Mouse (Mus musculus) C2C12 (cell line): ENCODE measurements around the gene Mphosph8. TPM values are rescaled to one million over a fixed set of nuclear protein-coding genes. Genes with fewer than 3 reads are reported as not detected.

ENCODE experiments used
- H3K27me3 ChIP-seq: one replicate; pipeline ENCODE4 v1.6.1; 2011; ENCODE audit not compliant: control insufficient read depth, insufficient read depth, insufficient read length
- H3K36me3 ChIP-seq: one replicate; pipeline ENCODE4 v1.6.1; 2011; ENCODE audit not compliant: control insufficient read depth, insufficient read depth
- H3K4me3 ChIP-seq: one replicate; pipeline ENCODE4 v1.5.1; 2011; ENCODE audit warnings: mild to moderate bottlenecking, control low read depth; ENCODE audit not compliant: poor library complexity, insufficient read depth, severe bottlenecking
- H3K79me2 ChIP-seq: one replicate; pipeline ENCODE4 v1.6.1; 2011; ENCODE audit not compliant: control insufficient read depth, insufficient read depth
- H3K79me3 ChIP-seq: one replicate; pipeline ENCODE4 v1.6.1; 2011; ENCODE audit warnings: low read depth, control low read depth
- H3ac ChIP-seq: one replicate; pipeline ENCODE3; 2011; ENCODE audit warnings: low read depth; ENCODE audit not compliant: control insufficient read depth, insufficient read length
- CEBPB ChIP-seq: IDR thresholded peaks from one replicate; pipeline ENCODE4 v1.6.1; 2011; ENCODE audit warnings: low read depth, mild to moderate bottlenecking, control low read depth, moderate library complexity
- CTCF ChIP-seq: IDR thresholded peaks from one replicate; pipeline ENCODE4 v1.5.1; 2011; ENCODE audit not compliant: control insufficient read depth, insufficient read depth, insufficient read length
- FOSL1 ChIP-seq: IDR thresholded peaks from one replicate; pipeline ENCODE4 v1.8.0; 2011; ENCODE audit warnings: mild to moderate bottlenecking, low read length; ENCODE audit not compliant: poor library complexity, insufficient read depth, severe bottlenecking
- MAX ChIP-seq: IDR thresholded peaks from one replicate; pipeline ENCODE4 v1.6.1; 2011; ENCODE audit warnings: mild to moderate bottlenecking, control low read depth
- MYOD1 ChIP-seq: IDR thresholded peaks from one replicate; pipeline ENCODE4 v1.6.1; 2011; ENCODE audit warnings: low read depth; ENCODE audit not compliant: control insufficient read depth, insufficient read length
- MYOG ChIP-seq: IDR thresholded peaks from one replicate; pipeline ENCODE4 v1.6.1; 2011; ENCODE audit not compliant: control insufficient read depth, insufficient read length; ENCODE audit errors: extremely low read depth
- USF1 ChIP-seq: IDR thresholded peaks from one replicate; pipeline ENCODE4 v1.6.1; 2011; ENCODE audit warnings: low read depth, mild to moderate bottlenecking, control low read depth, moderate library complexity
- long read RNA-seq, 2 experiments: library from polyadenylated mRNA; unstranded; transcript quantifications; one replicate each; pipeline ENCODE4 v2.0.0; 2019 to 2020
- polyA plus RNA-seq: library from polyadenylated mRNA; unstranded; fragments of >200 nt; fragmentation: generic; extraction: Trizol; gene quantifications from one replicate; pipeline ENCODE4 v1.2.1, GENCODE M21; 2012; ENCODE audit warnings: missing spikeins

Mphosph8 gene
- 7.8 TPM for polyA plus RNA-seq
- long read RNA-seq, experiment 1, transcript Mphosph8-201 (14 exons, 2,939 nt): major isoform, 6 of 49 reads
- long read RNA-seq, experiment 1, partial matches to known transcripts: 37 of 49 reads
- long read RNA-seq, experiment 1, other reads (novel, unspliced or antisense): 6 of 49 reads
- long read RNA-seq, experiment 2, partial matches to known transcripts: 5 of 5 reads
- long read RNA-seq, experiment 2, other reads (novel, unspliced or antisense): 0 of 5 reads

GRCm38 (mm10) chr14:56667969-56668802 lies at the start of gene Mphosph8:
Gene Mphosph8, plus strand, starts transcription at chr14:56668248.
- Histone ChIP-seq H3ac (peak within 1 kb of the TSS; percentile 79), H3K79me2 (peaks cover 49% of the 10 kb centered on the region), H3K4me3 (peak within 1 kb of the TSS; percentile 84), H3K36me3 (peaks cover 12% of the 10 kb centered on the region), H3K79me3 (peaks cover 38% of the 10 kb centered on the region), H3K27me3 (no peaks in the 10 kb centered on the region)
- TF ChIP-seq MYOD1: no peak
- TF ChIP-seq USF1: peak; percentile 20

- Histone ChIP-seq H3ac (no peak overlapping the region), H3K27me3 (no peaks in the 10 kb centered on the region), H3K79me3 (no peaks in the 10 kb centered on the region), H3K4me3 (no peak overlapping the region), H3K36me3 (peaks cover 28% of the 10 kb centered on the region), H3K79me2 (no peaks in the 10 kb centered on the region)
- TF ChIP-seq FOSL1 (no peak), USF1 (no peak), CTCF (no peak), MYOD1 (no peak), CEBPB (no peak), MAX (no peak), MYOG (no peak)
These were observed 47.6 kb upstream of the Mphosph8 start for GRCm38 (mm10) chr14:56620425-56620824.

GRCm38 (mm10) chr14:56626202-56626601 lies 41.8 kb upstream of the Mphosph8 start:
- Histone ChIP-seq H3K27me3 (no peaks in the 10 kb centered on the region), H3K79me3 (no peaks in the 10 kb centered on the region), H3K79me2 (no peaks in the 10 kb centered on the region), H3K36me3 (peaks cover 15% of the 10 kb centered on the region), H3K4me3 (no peak overlapping the region), H3ac (no peak overlapping the region)
- no peak for TF ChIP-seq FOSL1
- no peak for TF ChIP-seq MYOD1
- TF ChIP-seq MAX: no peak
- no peak for TF ChIP-seq CTCF

- TF ChIP-seq CTCF (no peak), MAX (no peak), USF1 (no peak), CEBPB (no peak), MYOD1 (no peak), MYOG (no peak), FOSL1 (no peak)
- Histone ChIP-seq H3K79me2 (no peaks in the 10 kb centered on the region), H3K27me3 (no peaks in the 10 kb centered on the region), H3K36me3 (peaks cover 15% of the 10 kb centered on the region), H3K79me3 (no peaks in the 10 kb centered on the region), H3ac (no peak overlapping the region), H3K4me3 (no peak overlapping the region)
These were observed 39.7 kb upstream of the Mphosph8 start for GRCm38 (mm10) chr14:56628336-56628735.

GRCm38 (mm10) chr14:56631109-56631508 lies 36.9 kb upstream of the Mphosph8 start:
- H3K4me3 ChIP-seq: no peak overlapping the region
- no peak for TF ChIP-seq CTCF
- H3K27me3 ChIP-seq: no peaks in the 10 kb centered on the region
- H3K79me3 ChIP-seq: no peaks in the 10 kb centered on the region
- H3ac ChIP-seq: no peak overlapping the region
- peaks cover 12% of the 10 kb centered on the region for H3K36me3 ChIP-seq
- no peaks in the 10 kb centered on the region for H3K79me2 ChIP-seq

GRCm38 (mm10) chr14:56647206-56647605 lies 20.8 kb upstream of the Mphosph8 start:
- TF ChIP-seq USF1 (no peak), MAX (no peak), FOSL1 (no peak), CTCF (no peak), CEBPB (no peak), MYOD1 (no peak), MYOG (no peak)
- Histone ChIP-seq H3K79me3 (no peaks in the 10 kb centered on the region), H3ac (no peak overlapping the region), H3K4me3 (no peak overlapping the region), H3K27me3 (no peaks in the 10 kb centered on the region), H3K36me3 (no peaks in the 10 kb centered on the region), H3K79me2 (no peaks in the 10 kb centered on the region)
